Mouse (Mus musculus): ENCODE measurements around the gene Birc5. TPM values are rescaled to one million over a fixed set of nuclear protein-coding genes. Genes with fewer than 3 reads are reported as not detected.

Birc5 gene
- total and polyA plus RNA-seq, 3 experiments, result 193 to 289 (median 270) TPM

GRCm38 (mm10) chr11:117865988-117866387, 16.9 kb downstream of the Birc5 start:
- dilution Hi-C loops (cut with MboI; ENCODE audit: extremely low pct_ligation_motif_present, extremely low pct_unique_long_range_greater_than_20kb, low sequenced_read_pairs), result no loop called here

GRCm38 (mm10) chr11:117870688-117871365, 21.8 kb downstream of the Birc5 start:
- Histone ChIP-seq H3K79me2 (replicated peaks; ENCODE audit: control insufficient read depth, extremely low read depth, insufficient read depth, poor library complexity, severe bottlenecking) (no peaks in the 10 kb centered on the region), H3K4me1 (ENCODE audit: control insufficient read depth in 1 of 2, insufficient read depth in 2 of 2) (peaks cover 23 to 38% of the 10 kb centered on the region in 2 experiments), H3K4me3 (replicated peaks in 1 of 3; ENCODE audit: low read depth in 2 of 3, low read length in 2 of 3, poor library complexity in 1 of 3) (no peak overlapping the region), H3K36me3 (replicated peaks in 1 of 2; ENCODE audit: control insufficient read depth in 1 of 2, insufficient read depth in 1 of 2, low read length in 1 of 2) (no peaks in the 10 kb centered on the region), H3K27me3 (replicated peaks) (peaks cover 58% of the 10 kb centered on the region), H3K4me2 (ENCODE audit: insufficient read depth, low read depth, poor library complexity, severe bottlenecking) (no peak overlapping the region), H3K9ac (ENCODE audit: insufficient read depth, low read depth) (no peak overlapping the region), H3K9me3 (replicated peaks; ENCODE audit: low read length) (peaks cover 4% of the 10 kb centered on the region), H3K27ac (ENCODE audit: insufficient read depth, low read depth) (no peak overlapping the region)
- DNase-seq (ENCODE audit: extremely low read depth), result peak; percentile 92
- in situ Hi-C loops (cut with MboI; ENCODE audit: low pct_ligation_motif_present, low pct_unique_long_range_greater_than_20kb, low sequenced_read_pairs) (loop anchor here (5.0 kb wide), 2 partner anchors 96 to 151 kb away; no protein-coding TSS in a partner anchor), dilution Hi-C loops (cut with MboI; ENCODE audit: extremely low pct_ligation_motif_present, extremely low pct_unique_long_range_greater_than_20kb, low sequenced_read_pairs) (no loop called here)
- peak; percentile 51 for TF ChIP-seq ELF1 (IDR thresholded peaks at IDR 0.05; ENCODE audit: low read depth, low read length)
- no peak for TF ChIP-seq MAX (IDR thresholded peaks at IDR 0.05; ENCODE audit: low read length)
- TF ChIP-seq SMC3 (IDR thresholded peaks at IDR 0.05; ENCODE audit: low read depth, low read length), result peak; percentile 99
- TF ChIP-seq CTCF (conservative IDR thresholded peaks at IDR 0.05 in 1 of 2, IDR thresholded peaks at IDR 0.05 in 1 of 2; ENCODE audit: low read depth in 2 of 2, low read length in 2 of 2), result peak; percentile 98 to 99
- TF ChIP-seq NRF1 (IDR thresholded peaks at IDR 0.05; ENCODE audit: low read depth, low read length), result 0 out of 2 replicates have a peak, but pooled peaks have one; percentile 27
- no peak for TF ChIP-seq MAFK (IDR thresholded peaks at IDR 0.05; ENCODE audit: insufficient replicate concordance, low read length)
- peak; percentile 97 for TF ChIP-seq ZC3H11A (IDR thresholded peaks at IDR 0.05; ENCODE audit: low read depth, low read length)
- TF ChIP-seq NELFE (IDR thresholded peaks at IDR 0.05; ENCODE audit: low read depth, low read length), result peak; percentile 59; the same call in 1 of the 2 replicates
- no peak for TF ChIP-seq GABPA (IDR thresholded peaks at IDR 0.05; ENCODE audit: insufficient replicate concordance, low read depth, low read length)
- TF ChIP-seq MAZ (IDR thresholded peaks at IDR 0.05; ENCODE audit: low read depth, low read length), result peak; percentile 84; the same call in 1 of the 2 replicates
- peak; percentile 23; the same call in 1 of the 2 replicates for TF ChIP-seq SIN3A (IDR thresholded peaks at IDR 0.05; ENCODE audit: low read length)
- TF ChIP-seq JUND (conservative IDR thresholded peaks at IDR 0.05; ENCODE audit: low read depth, low read length), result peak; percentile 50; the same call in 1 of the 2 replicates
- peak; percentile 63 for TF ChIP-seq MEF2A (IDR thresholded peaks at IDR 0.05; ENCODE audit: borderline replicate concordance, low read depth, low read length)
- TF ChIP-seq ZMIZ1 (IDR thresholded peaks at IDR 0.05; ENCODE audit: low read depth, low read length), result no peak
- TF ChIP-seq CHD1 (IDR thresholded peaks at IDR 0.05; ENCODE audit: low read depth, low read length), result no peak
- peak; percentile 72; the same call in 1 of the 2 replicates for TF ChIP-seq IRF4 (IDR thresholded peaks at IDR 0.05; ENCODE audit: low read depth, low read length)
- TF ChIP-seq MYC (IDR thresholded peaks at IDR 0.05; ENCODE audit: low read depth, low read length), result peak; percentile 41; the same call in 1 of the 2 replicates
- TF ChIP-seq TCF12 (IDR thresholded peaks at IDR 0.05; ENCODE audit: low read depth, low read length), result peak; percentile 63; the same call in 1 of the 2 replicates

More at GRCm38 (mm10) chr11:117865988-117866387, 16.9 kb downstream of the Birc5 start:
- no peak overlapping the region for H3K27ac ChIP-seq (ENCODE audit: insufficient read depth, low read depth)
- H3K79me2 ChIP-seq (replicated peaks; ENCODE audit: control insufficient read depth, extremely low read depth, insufficient read depth, poor library complexity, severe bottlenecking), result no peaks in the 10 kb centered on the region
- no peak overlapping the region for H3K9ac ChIP-seq (ENCODE audit: insufficient read depth, low read depth)
- peaks cover 37% of the 10 kb centered on the region for H3K27me3 ChIP-seq (replicated peaks)
- H3K36me3 ChIP-seq (replicated peaks in 1 of 2; ENCODE audit: control insufficient read depth in 1 of 2, insufficient read depth in 1 of 2, low read length in 1 of 2), result no peaks in the 10 kb centered on the region
- no peaks in the 10 kb centered on the region for H3K9me3 ChIP-seq (replicated peaks; ENCODE audit: low read length)
- in situ Hi-C loops (cut with MboI; ENCODE audit: low pct_ligation_motif_present, low pct_unique_long_range_greater_than_20kb, low sequenced_read_pairs), result loop anchor here (5.0 to 10.0 kb wide), 2 partner anchors 226 to 349 kb away; no protein-coding TSS in a partner anchor
- DNase-seq (ENCODE audit: extremely low read depth), result no peak
- H3K4me2 ChIP-seq (ENCODE audit: insufficient read depth, low read depth, poor library complexity, severe bottlenecking), result no peak overlapping the region
- TF ChIP-seq BHLHE40 (IDR thresholded peaks at IDR 0.05; ENCODE audit: low read depth, low read length) (no peak), USF1 (IDR thresholded peaks at IDR 0.05; ENCODE audit: low read depth, low read length) (no peak), CHD2 (IDR thresholded peaks at IDR 0.05; ENCODE audit: low read length) (no peak), HCFC1 (IDR thresholded peaks at IDR 0.05; ENCODE audit: low read depth, low read length) (no peak), E2F4 (IDR thresholded peaks at IDR 0.05; ENCODE audit: insufficient replicate concordance, low read depth, low read length) (no peak), CHD1 (IDR thresholded peaks at IDR 0.05; ENCODE audit: low read depth, low read length) (no peak)
- peaks cover 12 to 29% of the 10 kb centered on the region in 2 experiments for H3K4me1 ChIP-seq (ENCODE audit: control insufficient read depth in 1 of 2, insufficient read depth in 2 of 2)
- no peak overlapping the region for H3K4me3 ChIP-seq (replicated peaks in 1 of 3; ENCODE audit: low read depth in 2 of 3, low read length in 2 of 3, poor library complexity in 1 of 3)

Measured in CH12.LX (cell line).